Mouse (Mus musculus): Measurements from ENCODE around the gene Olfr353. TPM values are rescaled to one million over a fixed set of nuclear protein-coding genes. Genes with fewer than 3 reads are reported as not detected.

Olfr353 gene
- total RNA-seq (2014; fragmentation: Nextera tagmentation) (not detected in 2 replicates), total RNA-seq (2017) (not detected in 2 replicates)

GRCm38 (mm10) chr2:36892836-36893235 lies at the start of gene Olfr353:
Olfr353 (minus strand) TSS chr2:36892936.
- ATAC-seq (replicated peaks; ENCODE audit: low FRiP score, low TSS enrichment, poor library complexity, severe bottlenecking): no peak

- no peak for ATAC-seq (replicated peaks; ENCODE audit: low FRiP score, low TSS enrichment, poor library complexity, severe bottlenecking)
These were observed 44.1 kb upstream of the Olfr353 start, which contains the start of gene Olfr356 for GRCm38 (mm10) chr2:36936821-36937220. Olfr356 (plus strand) TSS chr2:36937121.

GRCm38 (mm10) chr2:36928797-36929196 lies 36.1 kb upstream of the Olfr353 start, which contains the start of gene Olfr355:
Olfr355 (minus strand) TSS chr2:36928897.
- ATAC-seq (replicated peaks; ENCODE audit: low FRiP score, low TSS enrichment, poor library complexity, severe bottlenecking): no peak

GRCm38 (mm10) chr2:36905380-36905779 lies 12.6 kb upstream of the Olfr353 start, which contains the start of gene Olfr354:
Olfr354 (plus strand) TSS chr2:36905680.
- no peak for ATAC-seq (replicated peaks; ENCODE audit: low FRiP score, low TSS enrichment, poor library complexity, severe bottlenecking)

GRCm38 (mm10) chr2:36897114-36897513 lies 4.4 kb upstream of the Olfr353 start:
- ATAC-seq (replicated peaks; ENCODE audit: low FRiP score, low TSS enrichment, poor library complexity, severe bottlenecking): no peak

- ATAC-seq (replicated peaks; ENCODE audit: low FRiP score, low TSS enrichment, poor library complexity, severe bottlenecking): no peak
These were observed 24.6 kb downstream of the Olfr353 start, which contains the start of gene Olfr352 for GRCm38 (mm10) chr2:36868160-36868559. Olfr352 (plus strand) TSS chr2:36868460.

GRCm38 (mm10) chr2:36862560-36862959 lies 30.2 kb downstream of the Olfr353 start, which contains the start of gene Olfr351:
Olfr351 (minus strand) TSS chr2:36862660.
- ATAC-seq (replicated peaks; ENCODE audit: low FRiP score, low TSS enrichment, poor library complexity, severe bottlenecking): no peak

GRCm38 (mm10) chr2:36846010-36846409 lies 46.7 kb downstream of the Olfr353 start, which contains the start of gene Olfr350:
Olfr350 (plus strand) TSS chr2:36846310.
- no peak for ATAC-seq (replicated peaks; ENCODE audit: low FRiP score, low TSS enrichment, poor library complexity, severe bottlenecking)

Other genes starting within 250 kb of the Olfr353 start
- gene Olfr346, start 207.1 kb downstream of the Olfr353 start, total RNA-seq (2014; fragmentation: Nextera tagmentation): not detected in 2 replicates
- not detected in 2 replicates for gene Olfr346, start 207.1 kb downstream of the Olfr353 start, total RNA-seq (2017)
- gene Olfr347, start 161.0 kb downstream of the Olfr353 start, total RNA-seq (2014; fragmentation: Nextera tagmentation): not detected in 2 replicates
- not detected in 2 replicates for gene Olfr347, start 161.0 kb downstream of the Olfr353 start, total RNA-seq (2017)
- gene Olfr348, start 108.7 kb downstream of the Olfr353 start, total RNA-seq (2014; fragmentation: Nextera tagmentation): not detected in 2 replicates
- gene Olfr348, start 108.7 kb downstream of the Olfr353 start, total RNA-seq (2017): not detected in 2 replicates
- not detected in 2 replicates for gene Olfr50, start 102.4 kb downstream of the Olfr353 start, total RNA-seq (2014; fragmentation: Nextera tagmentation)
- gene Olfr50, start 102.4 kb downstream of the Olfr353 start, total RNA-seq (2017): not detected in 2 replicates
- gene Olfr3, start 75.9 kb downstream of the Olfr353 start, total RNA-seq (2014; fragmentation: Nextera tagmentation): not detected in 2 replicates
- not detected in 2 replicates for gene Olfr3, start 75.9 kb downstream of the Olfr353 start, total RNA-seq (2017)
- gene Olfr350, start 46.6 kb downstream of the Olfr353 start, total RNA-seq (2014; fragmentation: Nextera tagmentation): not detected in 2 replicates
- not detected in 2 replicates for gene Olfr350, start 46.6 kb downstream of the Olfr353 start, total RNA-seq (2017)
- gene Olfr351, start 30.3 kb downstream of the Olfr353 start, total RNA-seq (2014; fragmentation: Nextera tagmentation): not detected in 2 replicates
- gene Olfr351, start 30.3 kb downstream of the Olfr353 start, total RNA-seq (2017): not detected in 2 replicates
- not detected in 2 replicates for gene Olfr352, start 24.5 kb downstream of the Olfr353 start, total RNA-seq (2014; fragmentation: Nextera tagmentation)
- gene Olfr352, start 24.5 kb downstream of the Olfr353 start, total RNA-seq (2017): not detected in 2 replicates
- gene Olfr354, start 12.7 kb upstream of the Olfr353 start, total RNA-seq (2014; fragmentation: Nextera tagmentation): not detected in 2 replicates
- gene Olfr354, start 12.7 kb upstream of the Olfr353 start, total RNA-seq (2017): not detected in 2 replicates
- gene Olfr355, start 36.0 kb upstream of the Olfr353 start, total RNA-seq (2014; fragmentation: Nextera tagmentation): not detected in 2 replicates
- gene Olfr355, start 36.0 kb upstream of the Olfr353 start, total RNA-seq (2017): not detected in 2 replicates
- not detected in 2 replicates for gene Olfr356, start 44.2 kb upstream of the Olfr353 start, total RNA-seq (2014; fragmentation: Nextera tagmentation)
- not detected in 2 replicates for gene Olfr356, start 44.2 kb upstream of the Olfr353 start, total RNA-seq (2017)
- not detected in 2 replicates for gene Olfr357, start 100.9 kb upstream of the Olfr353 start, total RNA-seq (2014; fragmentation: Nextera tagmentation)
- not detected in 2 replicates for gene Olfr357, start 100.9 kb upstream of the Olfr353 start, total RNA-seq (2017)
- not detected in 2 replicates for gene Olfr358, start 116.4 kb upstream of the Olfr353 start, total RNA-seq (2014; fragmentation: Nextera tagmentation)
- gene Olfr358, start 116.4 kb upstream of the Olfr353 start, total RNA-seq (2017): not detected in 2 replicates
- not detected in 2 replicates for gene Olfr360, start 172.8 kb upstream of the Olfr353 start, total RNA-seq (2014; fragmentation: Nextera tagmentation)
- gene Olfr360, start 172.8 kb upstream of the Olfr353 start, total RNA-seq (2017): not detected in 2 replicates
- gene Olfr361, start 196.4 kb upstream of the Olfr353 start, total RNA-seq (2014; fragmentation: Nextera tagmentation): not detected in 2 replicates
- gene Olfr361, start 196.4 kb upstream of the Olfr353 start, total RNA-seq (2017): not detected in 2 replicates
- not detected in 2 replicates for gene Olfr362, start 225.0 kb upstream of the Olfr353 start, total RNA-seq (2014; fragmentation: Nextera tagmentation)
- not detected in 2 replicates for gene Olfr362, start 225.0 kb upstream of the Olfr353 start, total RNA-seq (2017)
- gene Olfr364-ps1, start 246.4 kb upstream of the Olfr353 start, total RNA-seq (2014; fragmentation: Nextera tagmentation): not detected in 2 replicates
- gene Olfr364-ps1, start 246.4 kb upstream of the Olfr353 start, total RNA-seq (2017): not detected in 2 replicates